Mouse (Mus musculus) inflammation-experienced regulatory T-cells, adult 16 weeks (primary cell): Measurements from ENCODE around the gene Syt2. TPM values are rescaled to one million over a fixed set of nuclear protein-coding genes. Genes with fewer than 3 reads are reported as not detected.

Experiments used
- polyA plus RNA-seq: library from polyadenylated mRNA; unstranded; fragments of 100-300 nt; shearing (Covaris generic); gene quantifications from one replicate; pipeline ENCODE4 v1.2.1, GENCODE M21; 2017

The Syt2 gene
- polyA plus RNA-seq: not detected

GRCm38 (mm10) chr1:134646261-134646962 lies at the start of gene Syt2:
Syt2 (plus strand) TSS chr1:134646677.

Other genes with a start within 250 kb of the Syt2 start
- gene Cyb5r1, start 241.1 kb upstream of the Syt2 start, polyA plus RNA-seq: 32.5 TPM
- 44.8 TPM for gene Adipor1, start 231.3 kb upstream of the Syt2 start, polyA plus RNA-seq
- gene Klhl12, start 191.1 kb upstream of the Syt2 start, polyA plus RNA-seq: 23.8 TPM
- 50.4 TPM for gene Rabif, start 152.0 kb upstream of the Syt2 start, polyA plus RNA-seq
- not detected for gene Mgat4e, start 97.0 kb upstream of the Syt2 start, polyA plus RNA-seq
- gene Kdm5b, start 86.5 kb upstream of the Syt2 start, polyA plus RNA-seq: 25.2 TPM